Mouse (Mus musculus) liver, embryonic 14.5 days (tissue): ENCODE measurements at regions not wholly inside any gene's neighbourhood (a gene's known extent, or its start where the extent isn't known, plus 50 kb on each side); places are given as distances from the start of the nearest gene placed in this dataset.

Experiments used
- ATAC-seq: fragments of 200-750 bp; cut with Nextera tagmentation; 2 replicates; pipeline ENCODE4 v1.8.0; 2017; ENCODE audit warnings: moderate number of reproducible peaks, mild to moderate bottlenecking, moderate library complexity; ENCODE audit not compliant: insufficient read depth
- DNase-seq, 3 experiments: peaks; one replicate each; pipeline ENCODE4 v3.0.0-alpha.2; 2012 to 2013; ENCODE audit warnings: low read depth in 3 of 3, low spot score in 3 of 3
- H3K27ac ChIP-seq: fragments of 300-500 bp; sonication (generic); 2 replicates; pipeline ENCODE4 v1.5.1; 2014; ENCODE audit warnings: moderate library complexity, mild to moderate bottlenecking, control low read depth, inconsistent platforms
- H3K27me3 ChIP-seq: fragments of 300-500 bp; sonication (generic); 2 replicates; pipeline ENCODE4 v1.6.1; 2014; ENCODE audit warnings: mild to moderate bottlenecking, low read length, moderate library complexity; ENCODE audit not compliant: control insufficient read depth, insufficient read depth
- H3K36me3 ChIP-seq: fragments of 300-500 bp; sonication (generic); replicated peaks from 2 replicates; pipeline ENCODE4 v1.6.1; 2014; ENCODE audit warnings: low read depth; ENCODE audit not compliant: control insufficient read depth, insufficient read depth
- H3K4me1 ChIP-seq, 2 experiments: fragments of 200-500 bp in 1 of 2; fragments of 300-500 bp in 1 of 2; sonication (generic) in 1 of 2; replicated peaks; 2 replicates each; pipeline ENCODE4 v1.6.1; 2012 to 2014; ENCODE audit warnings: antibody characterized with exemption in 1 of 2, inconsistent platforms in 1 of 2, low read length in 1 of 2; ENCODE audit not compliant: control insufficient read depth in 2 of 2, insufficient read depth in 2 of 2
- H3K4me2 ChIP-seq: fragments of 300-500 bp; sonication (generic); 2 replicates; pipeline ENCODE4 v1.6.1; 2014; ENCODE audit warnings: low read depth, mild to moderate bottlenecking, control low read depth, moderate library complexity
- H3K4me3 ChIP-seq, 2 experiments: fragments of 200-500 bp in 1 of 2; fragments of 300-500 bp in 1 of 2; sonication (generic) in 1 of 2; 2 replicates each; pipeline ENCODE4 v1.5.1; 2012 to 2014; ENCODE audit warnings: low read depth in 2 of 2, low read length in 2 of 2, mild to moderate bottlenecking in 2 of 2, control low read depth in 1 of 2, inconsistent platforms in 1 of 2, moderate library complexity in 1 of 2; ENCODE audit not compliant: insufficient read depth in 1 of 2
- H3K9ac ChIP-seq: fragments of 300-500 bp; sonication (generic); replicated peaks from 2 replicates; pipeline ENCODE4 v1.6.1; 2014; ENCODE audit warnings: mild to moderate bottlenecking, control low read depth, moderate library complexity
- H3K9me3 ChIP-seq: fragments of 300-500 bp; sonication (generic); 2 replicates; pipeline ENCODE4 v1.6.1; 2016; ENCODE audit warnings: low read length, mixed read lengths; ENCODE audit not compliant: control insufficient read depth
- CTCF ChIP-seq: IDR thresholded peaks from 2 replicates; pipeline ENCODE4 v1.5.1; 2016; ENCODE audit warnings: antibody characterized with exemption, low read depth, control low read depth
- EP300 ChIP-seq: IDR thresholded peaks from 2 replicates; pipeline ENCODE4 v1.6.1; 2016; ENCODE audit warnings: antibody characterized with exemption, low read depth
- WGBS: fragments of 180-500 bp; shearing (Covaris S2); extraction: QIAGEN DNeasy Blood & Tissue Kit; methylation state at CpG from one replicate; pipeline ENCODE4 v1.1.7; 2014; ENCODE audit not compliant: insufficient replicate concordance; 5-methylcytosine and 5-hydroxymethylcytosine counted together

DNA sequence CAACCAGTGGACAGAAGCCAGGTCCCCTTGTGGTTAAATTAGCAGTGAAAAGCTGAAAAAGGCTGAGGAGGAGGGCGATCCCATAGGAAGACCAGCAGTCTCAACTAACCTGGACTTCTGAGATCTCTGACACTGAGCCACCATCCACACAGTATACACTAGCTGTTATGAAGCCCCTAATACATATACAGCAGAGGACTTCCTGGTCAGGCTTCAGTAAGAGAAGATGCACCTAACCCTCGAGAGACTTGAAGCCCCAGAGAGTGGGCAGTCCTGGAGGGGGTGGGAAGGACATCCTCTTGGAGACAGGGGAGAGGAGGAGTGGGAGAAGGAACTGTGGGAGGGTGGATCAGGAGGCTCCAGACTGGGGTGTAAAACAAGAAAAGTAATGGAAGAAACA lies 397.9 kb downstream of the Rpl36a-ps1 start:
- no peaks in the 10 kb centered on the region for H3K36me3 ChIP-seq
- H3K27ac ChIP-seq: no peak overlapping the region
- WGBS: 47% methylated on average over 2 of the region's 2 CpGs
- H3K4me1 ChIP-seq: no peaks in the 10 kb centered on the region
- DNase-seq: no peak
- H3K9me3 ChIP-seq: no peaks in the 10 kb centered on the region
- TF ChIP-seq EP300: no peak
- no peak for TF ChIP-seq CTCF
- no peaks in the 10 kb centered on the region for H3K27me3 ChIP-seq
- no peak for ATAC-seq
- H3K4me2 ChIP-seq: no peak overlapping the region
- H3K4me3 ChIP-seq: no peak overlapping the region
- H3K9ac ChIP-seq: no peak overlapping the region

GRCm38 (mm10) chr14:98589846-98590245 lies 404.3 kb downstream of the Rpl36a-ps1 start:
- H3K9ac ChIP-seq: no peak overlapping the region
- peak; percentile 22; the same call in 1 of the 2 replicates for TF ChIP-seq CTCF
- no peak for TF ChIP-seq EP300
- ATAC-seq (no peak), DNase-seq (no peak)
- no peak overlapping the region for H3K4me2 ChIP-seq
- no peak overlapping the region for H3K4me3 ChIP-seq
- H3K27ac ChIP-seq: no peak overlapping the region
- H3K27me3 ChIP-seq: no peaks in the 10 kb centered on the region
- H3K9me3 ChIP-seq: no peaks in the 10 kb centered on the region
- no peaks in the 10 kb centered on the region for H3K4me1 ChIP-seq
- 11% methylated on average over 4 of the region's 4 CpGs for WGBS
- no peaks in the 10 kb centered on the region for H3K36me3 ChIP-seq

DNA sequence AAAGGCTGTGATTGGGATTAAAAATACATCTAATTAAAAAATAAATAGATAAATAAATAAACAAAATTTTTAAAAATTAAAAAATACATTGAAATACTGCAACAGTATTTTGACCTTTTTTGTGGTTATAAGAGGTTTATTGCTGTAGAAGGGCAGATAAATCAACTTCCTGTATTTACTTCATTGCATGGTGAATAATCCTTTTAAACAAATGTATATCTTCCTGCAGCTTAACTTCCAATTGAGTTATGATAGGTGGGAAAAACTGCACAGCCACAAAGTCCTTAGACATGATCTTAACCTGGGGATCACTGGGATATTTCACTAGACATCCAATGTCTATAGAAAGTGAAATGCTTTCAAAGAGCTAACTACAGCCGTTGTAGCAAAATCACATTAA lies 402.1 kb upstream of the Dach1 start:
- Histone ChIP-seq H3K9ac (no peak overlapping the region), H3K27ac (no peak overlapping the region), H3K4me3 (no peak overlapping the region), H3K4me1 (no peaks in the 10 kb centered on the region), H3K36me3 (no peaks in the 10 kb centered on the region), H3K27me3 (no peaks in the 10 kb centered on the region), H3K4me2 (no peak overlapping the region), H3K9me3 (no peaks in the 10 kb centered on the region)
- no peak for ATAC-seq
- no peak for TF ChIP-seq EP300
- no peak for TF ChIP-seq CTCF
- 68% methylated on average over 1 of the region's 1 CpGs for WGBS
- no peak for DNase-seq

DNA sequence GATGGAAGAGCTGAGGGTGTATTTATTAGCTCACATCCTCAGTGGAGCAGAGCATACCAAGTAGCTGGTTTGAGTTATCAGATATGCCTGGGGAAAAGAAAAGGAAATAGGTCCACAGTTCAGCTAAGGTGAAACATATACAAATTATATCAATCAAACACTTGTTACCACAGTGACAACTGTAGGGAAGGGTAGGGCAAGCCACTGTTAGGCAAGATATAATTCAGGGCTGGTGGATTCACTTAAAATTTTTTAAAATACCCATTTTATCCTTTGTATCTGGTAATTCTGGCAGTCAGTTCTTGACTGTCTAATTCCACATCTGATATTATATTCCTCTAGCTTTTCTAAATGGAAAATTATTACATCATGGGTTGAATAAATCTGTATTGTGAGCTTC lies 392.4 kb upstream of the Dach1 start:
- Histone ChIP-seq H3K9me3 (no peaks in the 10 kb centered on the region), H3K27me3 (no peaks in the 10 kb centered on the region), H3K4me3 (no peak overlapping the region), H3K4me1 (no peaks in the 10 kb centered on the region), H3K4me2 (no peak overlapping the region), H3K9ac (no peak overlapping the region), H3K36me3 (no peaks in the 10 kb centered on the region), H3K27ac (no peak overlapping the region)
- no peak for TF ChIP-seq CTCF
- no peak for TF ChIP-seq EP300
- ATAC-seq (no peak), DNase-seq (no peak)

DNA sequence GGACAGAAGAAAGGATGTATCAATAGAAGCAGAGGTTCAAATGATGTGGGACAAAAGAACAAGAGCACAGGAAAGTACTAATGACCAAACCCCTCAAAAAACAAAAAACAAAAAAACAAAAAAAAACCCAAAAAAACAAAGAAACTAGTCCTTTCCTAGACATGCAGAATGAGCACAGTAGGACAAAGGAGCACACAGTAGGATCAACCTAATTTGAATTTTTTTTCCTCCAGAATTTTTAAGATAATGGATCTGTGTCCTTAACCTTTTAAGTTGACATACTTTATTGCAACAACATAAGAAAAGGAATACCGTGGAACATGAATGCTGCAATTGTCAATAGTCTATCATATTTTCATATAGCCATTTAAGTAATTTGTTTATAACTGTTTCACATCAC lies 370.2 kb upstream of the Dach1 start:
- Histone ChIP-seq H3K4me2 (no peak overlapping the region), H3K9ac (no peak overlapping the region), H3K9me3 (no peaks in the 10 kb centered on the region), H3K27me3 (no peaks in the 10 kb centered on the region), H3K4me1 (no peaks in the 10 kb centered on the region), H3K4me3 (no peak overlapping the region), H3K36me3 (no peaks in the 10 kb centered on the region), H3K27ac (no peak overlapping the region)
- WGBS: 75% methylated on average over 1 of the region's 1 CpGs
- no peak for TF ChIP-seq CTCF
- no peak for TF ChIP-seq EP300
- ATAC-seq (no peak), DNase-seq (no peak)

GRCm38 (mm10) chr14:98538267-98538666 lies 368.7 kb upstream of the Dach1 start:
- DNase-seq (no peak), ATAC-seq (no peak)
- 72% methylated on average over 4 of the region's 4 CpGs for WGBS
- Histone ChIP-seq H3K36me3 (no peaks in the 10 kb centered on the region), H3K4me1 (no peaks in the 10 kb centered on the region), H3K4me3 (no peak overlapping the region), H3K27ac (no peak overlapping the region), H3K4me2 (no peak overlapping the region), H3K9me3 (no peaks in the 10 kb centered on the region), H3K27me3 (no peaks in the 10 kb centered on the region), H3K9ac (no peak overlapping the region)
- TF ChIP-seq CTCF (no peak), EP300 (no peak)
